ENCODE assay signal across 25 mouse cellular contexts in the genomic region with DNA sequence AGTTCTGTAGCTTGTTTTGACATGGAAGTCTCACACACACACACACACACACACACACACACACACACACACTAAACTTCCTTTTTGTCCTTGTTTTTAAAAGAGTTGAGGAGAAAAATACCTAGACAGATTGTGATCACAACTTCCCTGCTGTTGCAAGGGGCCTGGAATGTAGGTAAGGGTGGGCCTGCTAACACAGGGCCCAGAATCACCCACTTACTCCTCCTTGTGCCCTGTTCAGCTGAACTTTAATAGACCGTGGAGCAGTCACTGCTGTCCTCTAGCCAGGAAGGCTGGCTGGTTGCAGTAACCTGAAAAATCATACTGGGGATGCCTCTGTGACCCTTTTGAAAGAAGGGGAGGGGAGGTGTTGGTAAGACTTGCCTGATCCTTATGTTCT. TPM values are rescaled to one million over a fixed set of nuclear protein-coding genes. Genes with fewer than 3 reads are reported as not detected.
"Had no signal": no experiment of that assay in that cellular context is flagged by ENCODE, and none has a peak within 500 bp of the region (broad histone marks: within the 10 kb centered on the region; RNA-seq: fewer than 3 reads in every experiment).

No protein-coding gene starts in this region.

- H3K9me3 ChIP-seq: heart, embryonic 13.5 days; heart, embryonic 15.5 days; hindbrain, embryonic 10.5 days; hindbrain, embryonic 12.5 days; intestine, embryonic 15.5 days; liver, embryonic 12.5 days had no signal

- H3K4me1 ChIP-seq: heart, embryonic 13.5 days; heart, embryonic 15.5 days; hindbrain, embryonic 10.5 days; hindbrain, embryonic 12.5 days; intestine, embryonic 15.5 days; liver, embryonic 12.5 days had no signal

- DNase-seq: gastrocnemius, postnatal 10 days; gastrocnemius, postnatal 25 days; heart, adult 2 months; heart, postnatal 14 days; heart, postnatal 4 days; kidney, adult 18-20 months; kidney, adult 8-10 months; kidney, postnatal 10 days; kidney, postnatal 25 days; kidney, postnatal 4 days had no signal

- H3K27me3 ChIP-seq: heart, embryonic 13.5 days; heart, embryonic 15.5 days; hindbrain, embryonic 12.5 days; intestine, embryonic 15.5 days; liver, embryonic 12.5 days had no signal

- H3K27ac ChIP-seq: heart, adult 2 months; heart, embryonic 13.5 days; heart, embryonic 15.5 days; hindbrain, embryonic 10.5 days; hindbrain, embryonic 12.5 days; hindbrain, embryonic 14.5 days; intestine, embryonic 15.5 days; layer of hippocampus, adult 2 months; left cerebral cortex, adult 2 months; liver, embryonic 12.5 days; liver, embryonic 14.5 days had no signal

- ATAC-seq: hindbrain, embryonic 16.5 days; inflammation-experienced regulatory T-cells, adult 6 months; intestine, embryonic 15.5 days; intestine, postnatal 0 days; liver, embryonic 12.5 days had no signal

- H3K9ac ChIP-seq: heart, embryonic 13.5 days; heart, embryonic 15.5 days; hindbrain, embryonic 12.5 days; hindbrain, embryonic 14.5 days; intestine, embryonic 15.5 days; liver, embryonic 12.5 days; liver, embryonic 14.5 days had no signal

- H3K4me3 ChIP-seq: heart, adult 2 months; heart, embryonic 13.5 days; heart, embryonic 15.5 days; hindbrain, embryonic 10.5 days; hindbrain, embryonic 12.5 days; intestine, embryonic 15.5 days; layer of hippocampus, adult 2 months; left cerebral cortex, adult 2 months; liver, embryonic 12.5 days had no signal

- H3K36me3 ChIP-seq: heart, embryonic 13.5 days; heart, embryonic 15.5 days; hindbrain, embryonic 10.5 days; hindbrain, embryonic 12.5 days; intestine, embryonic 15.5 days; liver, embryonic 12.5 days had no signal

- H3K4me2 ChIP-seq: heart, embryonic 11.5 days; heart, embryonic 13.5 days; heart, embryonic 15.5 days; hindbrain, embryonic 12.5 days; hindbrain, embryonic 14.5 days; intestine, embryonic 15.5 days; liver, embryonic 12.5 days had no signal

RNA-seq across cellular contexts. Expression of a gene that starts 41.4 kb away (rescaled TPM):
- total RNA-seq: granulocyte monocyte progenitor cell, adult 5-6 weeks had no signal
- polyA plus RNA-seq: inflammation-experienced regulatory T-cells, adult 6 months had no signal
